Mouse (Mus musculus) ES-E14 (cell line): ENCODE measurements at regions not wholly inside any gene's neighbourhood (a gene's known extent, or its start where the extent isn't known, plus 50 kb on each side); places are given as distances from the start of the nearest gene placed in this dataset.

ENCODE experiments used
- DNase-seq: peaks from one replicate; pipeline ENCODE4 v3.0.0-alpha.2; 2013; ENCODE audit warnings: low read depth, low spot score
- H3K27ac ChIP-seq: 2 replicates; pipeline ENCODE4 v1.5.1; 2012; ENCODE audit warnings: low read depth, mild to moderate bottlenecking, low read length, moderate library complexity, mixed read lengths; ENCODE audit not compliant: poor library complexity, insufficient read depth, severe bottlenecking
- H3K36me3 ChIP-seq: 2 replicates; pipeline ENCODE4 v1.6.1; 2012; ENCODE audit warnings: mild to moderate bottlenecking, low read length, moderate library complexity, mixed read lengths; ENCODE audit not compliant: control insufficient read depth, poor library complexity, insufficient read depth, severe bottlenecking
- H3K4me1 ChIP-seq, 2 experiments: fragments of 150-350 bp in 1 of 2; sonication (generic) in 1 of 2; 2 replicates each; pipeline ENCODE4 v1.6.1; 2012; ENCODE audit warnings: low read length in 2 of 2, mild to moderate bottlenecking in 1 of 2, mixed read lengths in 1 of 2; ENCODE audit not compliant: control insufficient read depth in 2 of 2, insufficient read depth in 2 of 2, poor library complexity in 1 of 2
- H3K4me3 ChIP-seq, 2 experiments: fragments of 150-350 bp in 1 of 2; sonication (generic) in 1 of 2; 2 replicates each; pipeline ENCODE4 v1.5.1; 2012; ENCODE audit warnings: low read length in 2 of 2, low read depth in 1 of 2, mild to moderate bottlenecking in 1 of 2, mixed read lengths in 1 of 2; ENCODE audit not compliant: insufficient read depth in 1 of 2, poor library complexity in 1 of 2, severe bottlenecking in 1 of 2
- H3K9ac ChIP-seq: 2 replicates; pipeline ENCODE4 v1.6.1; 2012; ENCODE audit warnings: low read depth, mild to moderate bottlenecking, low read length, mixed read lengths; ENCODE audit not compliant: poor library complexity, insufficient read depth, severe bottlenecking
- H3K9me3 ChIP-seq: fragments of 150-350 bp; sonication (generic); 2 replicates; pipeline ENCODE4 v1.6.1; 2012; ENCODE audit warnings: low read depth, mild to moderate bottlenecking, low read length; ENCODE audit not compliant: control insufficient read depth, insufficient read depth
- CHD2 ChIP-seq: IDR thresholded peaks from 2 replicates; pipeline ENCODE4 v1.6.1; 2014; ENCODE audit warnings: mild to moderate bottlenecking, low read depth, low read length, inconsistent platforms
- HCFC1 ChIP-seq: IDR thresholded peaks from 2 replicates; pipeline ENCODE4 v1.6.1; 2012; ENCODE audit warnings: low read length, inconsistent platforms, borderline replicate concordance; ENCODE audit not compliant: insufficient read depth
- MAFK ChIP-seq: IDR thresholded peaks from 2 replicates; pipeline ENCODE4 v1.6.1; 2014; ENCODE audit warnings: mild to moderate bottlenecking, low read depth, low read length, inconsistent platforms; ENCODE audit not compliant: insufficient read depth
- ZC3H11A ChIP-seq: IDR thresholded peaks from 2 replicates; pipeline ENCODE4 v1.6.1; 2012; ENCODE audit warnings: low read depth, mild to moderate bottlenecking, inconsistent platforms, low read length, borderline replicate concordance
- ZNF384 ChIP-seq: IDR thresholded peaks from 2 replicates; pipeline ENCODE4 v1.6.1; 2012; ENCODE audit warnings: low read depth, low read length, inconsistent platforms
- in situ Hi-C, 2 experiments: fragments of 600-800 bp; cut with MboI; formaldehyde crosslinking; loops; one replicate each; pipeline ENCODE4 v1.15.1; 2025; ENCODE audit warnings: low sequenced_read_pairs in 2 of 2, inconsistent platforms in 1 of 2; ENCODE audit not compliant: unreplicated experiment in 2 of 2

DNA sequence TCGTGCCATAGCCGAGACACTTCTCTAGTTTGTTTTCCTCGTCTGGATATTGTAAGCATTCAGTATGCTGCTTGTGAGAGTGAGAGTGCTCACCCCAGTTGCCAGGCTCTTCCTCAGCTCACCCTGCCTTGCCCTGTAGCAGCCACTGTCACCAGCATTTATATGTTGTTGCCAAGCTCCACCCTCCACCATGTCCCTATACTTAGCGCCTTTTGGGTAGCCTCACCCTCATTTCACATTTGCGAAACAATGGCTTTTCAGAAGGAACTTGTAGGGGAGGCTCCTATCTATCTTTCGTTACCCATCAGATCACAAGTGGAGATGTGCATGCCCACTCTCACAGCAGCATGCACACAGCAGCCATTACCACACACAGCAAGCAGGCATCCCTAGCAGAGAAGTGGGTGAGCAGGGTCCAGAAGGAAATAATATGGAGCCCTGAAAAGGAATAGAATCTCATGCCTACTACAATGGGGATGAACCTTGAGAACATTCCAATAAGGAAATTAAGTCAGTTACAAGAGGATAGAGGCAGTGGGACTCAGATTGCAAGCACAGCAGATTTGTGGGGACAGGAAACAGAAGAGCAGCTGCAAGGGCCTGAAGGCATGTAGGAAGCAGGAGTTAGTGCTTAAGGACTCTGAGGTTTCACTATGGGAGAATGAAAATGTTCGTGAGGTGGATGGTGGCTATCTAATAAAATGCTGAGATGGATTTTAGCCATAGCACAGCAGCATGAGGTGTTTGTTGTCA lies 139.8 kb upstream of the Jun start:
- Histone ChIP-seq H3K27ac (no peak overlapping the region), H3K9me3 (no peaks in the 10 kb centered on the region), H3K4me1 (no peaks in the 10 kb centered on the region), H3K36me3 (no peaks in the 10 kb centered on the region), H3K9ac (no peak overlapping the region), H3K4me3 (no peak overlapping the region)
- TF ChIP-seq MAFK, result 0 out of 2 replicates have a peak, but pooled peaks have one; percentile 9
- no peak for TF ChIP-seq CHD2
- TF ChIP-seq HCFC1, result no peak
- no peak for DNase-seq
- in situ Hi-C loops, result no loop called here

DNA sequence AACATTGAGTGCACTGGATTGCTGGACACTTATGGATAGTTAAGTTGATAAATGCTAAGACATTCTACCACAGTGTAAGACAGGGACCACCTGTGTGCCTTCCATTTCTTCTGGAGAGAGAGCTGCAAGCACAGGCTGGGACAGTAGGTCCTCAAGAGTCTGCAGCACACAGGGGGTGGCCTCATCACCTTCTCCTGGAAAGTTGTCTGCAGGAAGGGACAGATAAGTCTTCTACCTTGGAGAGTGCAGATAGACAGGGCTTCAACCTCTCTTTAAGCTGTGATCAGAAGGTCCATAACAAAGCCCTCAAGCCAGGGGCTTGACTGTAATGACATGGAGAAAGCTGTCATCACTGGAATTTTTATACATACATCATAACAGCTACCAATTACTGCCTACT lies 140.5 kb upstream of the Jun start:
- Histone ChIP-seq H3K4me1 (no peaks in the 10 kb centered on the region), H3K4me3 (no peak overlapping the region), H3K36me3 (no peaks in the 10 kb centered on the region), H3K27ac (no peak overlapping the region), H3K9ac (no peak overlapping the region), H3K9me3 (no peaks in the 10 kb centered on the region)
- DNase-seq, result no peak
- TF ChIP-seq ZNF384, result no peak
- no peak for TF ChIP-seq HCFC1
- TF ChIP-seq ZC3H11A, result no peak
- TF ChIP-seq MAFK, result no peak
- TF ChIP-seq CHD2, result no peak
- in situ Hi-C loops, result no loop called here

DNA sequence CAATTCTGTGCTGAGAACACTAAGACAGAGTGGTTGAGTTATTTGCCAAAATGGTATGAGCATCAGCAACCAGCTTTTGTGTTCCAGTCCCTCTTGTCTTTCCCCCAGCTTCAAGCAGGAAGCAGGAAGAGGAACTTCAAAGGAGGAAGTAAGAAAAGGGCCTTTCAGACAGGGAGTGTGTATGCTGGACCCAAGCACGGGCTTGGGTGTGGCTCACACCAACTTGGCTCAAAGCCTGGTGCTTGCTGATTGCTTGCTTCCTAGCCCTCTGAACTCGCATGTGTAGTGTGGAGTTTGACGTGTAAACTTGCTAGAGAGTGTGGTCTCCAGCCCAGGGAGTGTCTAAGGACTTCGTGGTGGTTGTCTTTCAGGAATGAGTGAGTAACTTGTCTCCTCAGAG lies 141.0 kb upstream of the Jun start:
- TF ChIP-seq CHD2, result no peak
- no peak for TF ChIP-seq MAFK
- TF ChIP-seq ZNF384, result no peak
- TF ChIP-seq HCFC1, result no peak
- TF ChIP-seq ZC3H11A, result no peak
- Histone ChIP-seq H3K9ac (no peak overlapping the region), H3K4me1 (no peaks in the 10 kb centered on the region), H3K36me3 (no peaks in the 10 kb centered on the region), H3K4me3 (no peak overlapping the region), H3K27ac (no peak overlapping the region), H3K9me3 (no peaks in the 10 kb centered on the region)
- in situ Hi-C loops, result no loop called here
- DNase-seq, result no peak

DNA sequence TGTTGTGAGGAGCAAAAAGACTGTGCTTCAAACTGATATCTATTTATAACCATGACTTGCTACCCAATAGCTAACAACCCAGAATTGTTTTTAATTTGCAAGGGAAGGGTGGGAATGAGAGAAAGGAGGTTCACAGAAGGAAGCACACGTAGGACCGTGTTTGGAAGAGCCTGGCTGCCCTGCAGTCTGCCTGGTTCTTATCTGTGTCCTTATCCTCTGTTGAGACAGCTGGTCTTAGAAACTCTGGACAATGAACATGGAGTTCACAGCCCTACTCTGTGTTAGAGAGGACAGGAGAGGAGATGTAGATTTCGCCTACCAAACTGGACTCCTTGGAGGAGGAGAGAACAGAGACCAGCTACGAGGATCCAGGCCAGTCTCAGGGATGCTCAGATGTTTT lies 141.5 kb upstream of the Jun start:
- H3K4me1 ChIP-seq, result no peaks in the 10 kb centered on the region
- no peaks in the 10 kb centered on the region for H3K36me3 ChIP-seq
- TF ChIP-seq HCFC1 (no peak), ZNF384 (no peak), CHD2 (no peak), ZC3H11A (no peak), MAFK (no peak)
- no peak overlapping the region for H3K9ac ChIP-seq
- DNase-seq, result no peak
- in situ Hi-C loops, result no loop called here
- H3K9me3 ChIP-seq, result no peaks in the 10 kb centered on the region
- H3K4me3 ChIP-seq, result no peak overlapping the region
- no peak overlapping the region for H3K27ac ChIP-seq

DNA sequence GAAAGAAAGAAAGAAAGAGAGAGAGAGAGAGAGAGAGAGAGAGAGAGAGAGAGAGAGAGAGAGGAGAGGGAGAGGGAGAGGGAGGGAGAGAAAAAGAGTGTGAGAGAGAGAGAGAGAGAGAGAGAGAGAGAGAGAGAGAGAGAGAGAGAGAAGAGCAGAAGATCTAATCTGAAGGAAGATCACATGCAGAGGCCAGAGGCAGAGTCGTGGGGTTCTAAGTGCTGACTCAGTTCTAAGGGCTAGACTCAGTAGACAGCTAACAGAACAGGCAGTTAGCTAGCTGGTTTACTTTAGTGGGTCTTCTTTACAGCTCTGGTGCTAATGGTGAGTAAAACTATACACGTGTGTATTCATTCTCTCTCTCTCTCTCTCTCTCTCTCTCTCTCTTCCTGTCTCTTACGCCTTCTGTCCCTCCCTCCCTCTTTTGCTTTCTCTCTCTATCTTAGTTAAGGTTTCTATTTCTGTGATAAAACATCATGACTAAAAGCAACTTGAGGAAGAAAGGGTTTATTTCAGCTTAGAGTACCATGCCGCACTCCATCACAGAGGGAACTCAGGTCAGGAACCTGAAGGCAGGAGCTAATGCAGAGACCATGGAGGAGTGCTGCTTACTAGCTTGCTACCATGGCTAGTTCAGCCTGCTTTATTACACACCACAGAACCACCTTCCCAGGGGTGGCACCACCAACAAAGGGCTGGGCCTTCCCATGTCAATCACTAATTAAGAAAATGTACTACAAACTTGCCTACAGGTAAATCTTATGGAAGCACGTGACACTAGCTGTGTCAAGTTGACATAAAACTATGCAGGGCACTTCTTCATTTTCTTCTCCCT lies 142.8 kb upstream of the Jun start:
- Histone ChIP-seq H3K9me3 (no peaks in the 10 kb centered on the region), H3K27ac (no peak overlapping the region), H3K4me3 (no peak overlapping the region), H3K9ac (no peak overlapping the region), H3K36me3 (no peaks in the 10 kb centered on the region), H3K4me1 (no peaks in the 10 kb centered on the region)
- in situ Hi-C loops, result no loop called here
- TF ChIP-seq ZNF384, result no peak
- no peak for DNase-seq
